Mouse (Mus musculus): ENCODE results near the gene Lats1.

The Lats1 gene

DNA sequence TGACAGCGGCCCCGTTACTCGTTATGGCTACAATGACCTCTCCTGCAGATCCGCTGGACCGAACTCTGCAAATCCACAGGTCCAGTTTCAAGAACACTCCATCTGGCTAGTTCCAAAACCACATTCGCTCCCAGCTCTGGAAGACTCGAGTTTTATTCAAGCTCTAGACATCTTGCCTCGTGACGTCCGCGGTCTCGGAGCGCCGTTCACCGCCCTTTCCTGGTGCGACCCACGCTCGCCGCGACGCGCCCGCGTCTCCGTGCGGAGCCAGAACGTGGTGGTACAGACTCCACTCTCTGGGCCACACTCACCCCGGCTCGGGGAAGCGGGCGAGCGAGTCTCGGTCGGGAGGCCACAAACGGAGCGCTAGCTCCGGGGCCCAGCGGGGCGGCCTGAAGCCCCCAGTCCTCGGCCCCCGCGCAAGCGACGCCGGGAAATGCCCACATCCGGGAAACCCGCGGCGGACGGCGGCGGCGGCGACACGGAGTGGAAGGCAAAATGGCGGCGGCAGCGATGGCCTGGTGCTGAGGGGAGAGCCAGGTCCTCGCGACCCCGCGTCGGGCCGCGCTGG lies at the start of gene Lats1, which contains the start of gene Pcmt1:
TSS of gene Lats1 (plus strand) at position 484 of the 571 bp plus-strand sequence.
TSS of gene Pcmt1 (minus strand) at position 406 of the 571 bp plus-strand sequence.
- peak; percentile 86 to 90 for DNase-seq (ENCODE audit: low spot score in 2 of 2)

DNA sequence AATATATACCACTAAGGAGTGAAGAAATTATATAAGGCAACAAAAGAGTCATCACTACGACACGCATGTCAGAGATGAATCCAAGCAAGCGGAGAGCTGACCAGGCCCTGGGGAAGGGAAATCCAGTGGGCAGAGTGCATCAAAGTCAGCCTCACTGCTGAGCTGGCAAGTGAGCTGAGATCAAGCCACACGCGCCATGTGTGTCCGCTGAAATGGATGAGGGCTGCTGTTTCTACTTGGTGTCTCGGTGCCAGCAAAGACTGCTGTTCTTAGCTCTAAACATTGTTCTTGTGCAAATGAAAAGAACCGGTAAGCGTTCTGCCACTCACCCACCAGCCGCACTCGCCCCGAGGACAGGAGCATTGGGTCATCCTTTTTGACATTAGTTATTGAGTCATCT lies 40.6 kb upstream of the Lats1 start:
- no peak for DNase-seq (ENCODE audit: low spot score in 2 of 2)

GRCm38 (mm10) chr10:7645911-7646310 lies 35.1 kb upstream of the Lats1 start:
- DNase-seq (ENCODE audit: low spot score in 2 of 2) = no peak

DNA sequence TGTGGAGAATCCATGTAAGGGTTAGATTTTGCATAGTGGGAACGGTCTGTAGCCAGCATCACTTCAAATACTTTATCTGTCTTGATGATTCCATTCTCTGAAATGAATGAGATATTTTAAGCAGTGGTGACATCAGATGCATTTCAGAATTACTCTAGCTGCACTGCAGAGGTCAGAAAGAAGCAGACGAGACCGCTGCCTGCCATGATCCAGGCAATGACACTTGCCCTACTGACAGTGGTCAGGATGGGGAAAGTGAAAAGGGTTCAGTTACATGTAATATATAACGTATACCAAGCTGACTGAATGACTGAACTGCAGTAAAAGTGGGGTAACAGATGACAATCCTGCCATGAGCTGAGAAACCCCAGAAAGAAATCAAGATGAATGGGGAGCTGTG lies 32.0 kb upstream of the Lats1 start:
- no peak for DNase-seq (ENCODE audit: low spot score in 2 of 2)

GRCm38 (mm10) chr10:7651057-7651456 lies 30.0 kb upstream of the Lats1 start:
- DNase-seq (ENCODE audit: low spot score in 2 of 2) = no peak

DNA sequence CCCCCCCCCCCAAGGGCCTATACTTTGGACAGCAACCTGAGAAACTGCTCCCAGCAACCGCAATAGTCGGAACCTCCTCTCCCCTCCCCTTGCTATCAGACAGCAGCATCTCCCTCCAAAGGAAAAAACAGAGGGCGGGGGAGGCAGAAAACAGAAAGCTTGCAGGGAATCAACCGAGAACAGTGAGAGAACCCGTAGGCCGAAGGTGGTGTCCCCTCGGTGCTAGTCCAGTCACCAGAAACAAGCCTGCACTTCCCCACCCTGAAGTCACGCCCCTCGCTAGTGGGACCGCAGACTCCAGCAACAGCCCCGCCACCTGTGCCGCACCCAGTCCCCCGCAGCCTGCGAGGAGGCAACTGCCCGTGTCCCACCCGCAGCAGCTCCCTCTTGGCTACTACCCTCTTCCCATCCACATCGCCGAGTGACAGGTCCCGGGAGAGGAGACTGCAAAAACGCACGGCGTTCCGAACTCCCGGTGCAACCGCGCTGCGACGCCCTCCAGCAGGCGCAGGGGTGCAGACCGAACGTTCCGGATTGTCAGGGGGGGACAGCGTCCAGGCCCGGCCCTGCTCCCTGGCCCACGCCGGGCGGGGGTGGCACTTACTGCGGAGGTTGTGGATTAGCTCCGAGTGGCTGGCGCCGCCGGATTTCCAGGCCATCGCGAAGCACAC lies 18.4 kb upstream of the Lats1 start:
- no peak for DNase-seq (ENCODE audit: low spot score in 2 of 2)

GRCm38 (mm10) chr10:7663159-7664026 lies 17.6 kb upstream of the Lats1 start:
- peak; percentile 93 to 95 for DNase-seq (ENCODE audit: low spot score in 2 of 2)

GRCm38 (mm10) chr10:7664027-7664526 lies 16.9 kb upstream of the Lats1 start:
- DNase-seq (ENCODE audit: low spot score in 2 of 2) = no peak

GRCm38 (mm10) chr10:7664889-7665288 lies 16.1 kb upstream of the Lats1 start:
- no peak for DNase-seq (ENCODE audit: low spot score in 2 of 2)

DNA sequence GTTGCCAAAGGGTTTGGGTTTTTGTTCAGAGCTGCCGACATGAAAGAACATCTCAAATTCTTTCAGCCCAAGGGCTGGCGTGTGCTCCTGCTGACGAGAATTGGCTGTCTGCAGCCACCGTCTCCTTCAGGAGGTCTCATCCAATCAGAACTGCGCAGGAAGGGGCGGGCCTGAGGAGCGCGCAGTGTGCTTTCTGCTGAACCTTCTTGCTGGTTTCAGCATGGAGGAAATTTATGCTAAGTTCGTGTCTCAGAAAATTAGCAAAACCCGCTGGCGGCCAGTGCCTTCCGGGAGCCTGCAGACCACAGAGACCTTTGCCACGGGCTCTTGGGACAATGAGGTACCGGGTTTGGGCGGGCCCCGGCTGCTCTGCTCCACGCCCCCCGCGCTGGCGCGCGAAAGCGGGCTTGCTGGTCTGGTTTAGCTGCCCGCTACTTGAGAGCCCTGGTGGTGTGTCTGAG lies 13.6 kb upstream of the Lats1 start, which contains the start of gene Nup43:
TSS of gene Nup43 (plus strand) at position 162 of the 461 bp plus-strand sequence.
- DNase-seq (ENCODE audit: low spot score in 2 of 2) = peak; percentile 91 to 92

DNA sequence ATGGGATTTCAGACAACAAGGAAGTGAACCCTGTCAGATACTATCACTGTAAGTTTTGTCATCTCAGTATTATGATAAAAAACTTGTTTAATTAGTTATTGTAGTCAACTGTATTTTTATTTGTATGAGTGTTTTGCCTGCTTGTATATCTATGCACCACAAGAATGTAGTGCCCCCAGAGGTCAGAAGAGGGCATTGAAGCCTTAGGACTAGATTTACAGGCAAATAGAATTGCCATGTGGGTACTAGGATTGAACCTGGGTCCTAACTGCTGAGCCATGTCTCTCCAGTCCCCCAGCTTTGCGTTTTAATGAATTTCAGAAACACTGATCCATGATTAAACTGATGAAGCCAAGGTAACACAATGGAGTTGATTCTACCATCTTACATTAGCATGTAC lies 7.3 kb upstream of the Lats1 start:
- no peak for DNase-seq (ENCODE audit: low spot score in 2 of 2)

GRCm38 (mm10) chr10:7681343-7682025 lies 470 bp downstream of the Lats1 start:
- DNase-seq (ENCODE audit: low spot score in 2 of 2) = peak; percentile 39 to 40

GRCm38 (mm10) chr10:7682249-7682648 lies 1.2 kb downstream of the Lats1 start:
- DNase-seq (ENCODE audit: low spot score in 2 of 2) = no peak

- DNase-seq (ENCODE audit: low spot score in 2 of 2) = no peak
These were observed 5.9 kb downstream of the Lats1 start for GRCm38 (mm10) chr10:7686902-7687301.

GRCm38 (mm10) chr10:7695286-7695685 lies 14.3 kb downstream of the Lats1 start:
- no peak for DNase-seq (ENCODE audit: low spot score in 2 of 2)

DNA sequence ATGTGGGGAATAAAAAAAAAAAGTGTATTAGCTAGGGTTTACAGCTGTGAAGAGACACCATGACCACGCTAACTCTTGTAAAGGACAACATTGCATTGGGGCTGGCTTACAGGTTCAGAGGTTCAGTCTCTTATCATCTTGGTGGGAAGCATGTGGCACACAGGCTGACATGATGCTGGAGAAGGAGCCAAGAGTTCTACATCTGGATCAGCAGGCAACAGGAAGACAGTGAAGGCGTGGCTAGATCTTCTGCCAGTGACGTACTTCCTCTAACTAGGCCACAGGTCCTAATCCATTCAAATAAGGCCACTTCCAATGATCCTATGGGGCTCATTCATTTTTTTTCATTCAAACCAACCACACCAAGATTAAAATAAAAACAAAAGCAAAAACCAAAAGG lies 19.1 kb downstream of the Lats1 start:
- DNase-seq (ENCODE audit: low spot score in 2 of 2) = no peak

DNA sequence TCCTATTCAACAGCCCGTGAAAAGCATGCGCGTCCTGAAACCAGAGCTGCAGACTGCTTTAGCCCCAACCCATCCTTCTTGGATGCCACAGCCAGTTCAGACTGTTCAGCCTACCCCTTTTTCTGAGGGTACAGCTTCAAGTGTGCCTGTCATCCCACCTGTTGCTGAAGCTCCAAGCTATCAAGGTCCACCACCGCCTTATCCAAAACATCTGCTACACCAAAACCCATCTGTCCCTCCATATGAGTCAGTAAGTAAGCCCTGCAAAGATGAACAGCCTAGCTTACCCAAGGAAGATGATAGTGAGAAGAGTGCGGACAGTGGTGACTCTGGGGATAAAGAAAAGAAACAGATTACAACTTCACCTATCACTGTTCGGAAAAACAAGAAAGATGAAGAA lies 21.6 kb downstream of the Lats1 start:
- no peak for DNase-seq (ENCODE audit: low spot score in 2 of 2)

GRCm38 (mm10) chr10:7710121-7710520 lies 29.1 kb downstream of the Lats1 start:
- no peak for DNase-seq (ENCODE audit: low spot score in 2 of 2)

DNA sequence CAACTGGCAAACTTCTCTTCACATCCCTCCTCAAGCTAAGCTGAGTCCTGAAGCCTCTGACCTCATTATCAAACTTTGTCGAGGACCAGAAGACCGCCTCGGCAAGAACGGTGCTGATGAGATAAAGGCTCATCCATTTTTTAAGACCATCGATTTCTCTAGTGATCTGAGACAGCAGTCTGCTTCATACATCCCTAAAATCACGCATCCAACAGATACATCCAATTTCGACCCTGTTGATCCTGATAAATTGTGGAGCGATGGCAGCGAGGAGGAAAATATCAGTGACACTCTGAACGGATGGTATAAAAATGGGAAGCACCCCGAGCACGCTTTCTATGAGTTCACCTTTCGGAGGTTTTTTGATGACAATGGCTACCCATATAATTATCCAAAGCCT lies 31.5 kb downstream of the Lats1 start:
- DNase-seq (ENCODE audit: low spot score in 2 of 2) = no peak

GRCm38 (mm10) chr10:7715056-7715455 lies 34.0 kb downstream of the Lats1 start:
- DNase-seq (ENCODE audit: low spot score in 2 of 2) = no peak

DNA sequence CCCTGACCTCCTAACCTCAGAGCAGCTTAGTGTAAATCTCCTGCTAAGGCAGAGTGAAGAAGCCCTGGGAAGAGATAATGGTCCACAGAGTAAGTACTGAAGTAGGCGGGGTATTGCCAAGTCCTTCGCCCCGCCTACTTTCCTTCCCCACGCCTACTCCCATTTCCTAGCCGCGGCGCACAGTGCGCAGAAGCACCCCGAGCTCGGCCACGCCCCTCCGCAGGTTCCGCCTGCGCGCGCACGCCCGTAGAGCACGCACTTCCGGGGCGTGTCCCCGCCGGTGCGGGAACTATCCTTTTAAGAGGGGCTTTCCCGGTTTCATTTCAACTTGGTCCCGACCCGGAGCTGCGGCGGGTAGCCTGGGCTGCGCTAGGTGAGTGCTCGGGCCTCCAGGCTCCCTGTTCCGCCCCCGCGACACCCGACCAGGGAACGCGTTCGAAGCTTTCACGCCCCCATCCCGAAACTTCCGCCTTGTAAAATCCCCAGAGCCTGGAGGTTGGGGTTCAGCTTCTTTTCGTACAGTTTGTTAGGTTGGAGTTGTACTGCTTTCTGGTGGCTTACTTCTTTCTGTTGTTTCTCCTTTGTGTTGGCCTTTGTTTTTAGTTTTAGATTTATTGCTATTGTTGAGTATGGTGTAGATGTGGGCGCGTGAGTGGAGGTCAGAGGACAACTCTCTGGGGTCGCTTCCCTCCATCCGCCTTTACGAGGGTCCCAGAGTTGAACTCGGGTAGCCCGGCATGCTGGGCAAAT lies 44.9 kb downstream of the Lats1 start, which contains the start of gene Katna1:
TSS of gene Katna1 (plus strand) at position 250 of the 750 bp plus-strand sequence.
- peak; percentile 87 to 90 for DNase-seq (ENCODE audit: low spot score in 2 of 2)

Data from frontal cortex, postnatal 36 days (tissue).